Mouse (Mus musculus) bone marrow macrophage, adult 2 months (primary cell): ENCODE results near the gene Col5a3.

Source experiments
- CTCF ChIP-seq: IDR thresholded peaks from 2 replicates; pipeline ENCODE4 v1.5.1; 2012; ENCODE audit warnings: low read depth, mild to moderate bottlenecking, low read length, moderate library complexity
- POLR2A ChIP-seq: IDR thresholded peaks from 2 replicates; pipeline ENCODE4 v1.6.1; 2012; ENCODE audit warnings: mild to moderate bottlenecking, low read depth, low read length, borderline replicate concordance

- no peak for TF ChIP-seq POLR2A
- TF ChIP-seq CTCF = no peak
These were observed 2.2 kb downstream of the Col5a3 start for GRCm38 (mm10) chr9:20812537-20813271.
